Mouse (Mus musculus) liver, embryonic 14 days (tissue): ENCODE results near the gene Vmn2r27. TPM values are rescaled to one million over a fixed set of nuclear protein-coding genes. Genes with fewer than 3 reads are reported as not detected.

Experiments
- polyA plus RNA-seq: library from polyadenylated mRNA; depleted of rRNA; stranded (reverse); fragments of >200 nt; gene quantifications from 2 replicates; pipeline ENCODE4 v1.2.3, GENCODE M21; 2012; rRNA removed

The Vmn2r27 gene
- polyA plus RNA-seq = not detected in 2 replicates

GRCm38 (mm10) chr6:124231756-124232155 lies at the start of gene Vmn2r27:
Gene Vmn2r27, minus strand, starts transcription at chr6:124231856.

Other genes with a start within 250 kb of the Vmn2r27 start
- under 0.01 TPM in 1 of 2 replicates, not detected in the other for gene Vmn2r26, start 207.3 kb downstream of the Vmn2r27 start, polyA plus RNA-seq
- gene Cd163, start 72.8 kb upstream of the Vmn2r27 start, polyA plus RNA-seq = 0.02 and 0.03 TPM in 2 replicates
- gene Pex5, start 183.2 kb upstream of the Vmn2r27 start, polyA plus RNA-seq = 11.7 and 13.9 TPM in 2 replicates
- 2.3 and 2.7 TPM in 2 replicates for gene Clstn3, start 232.9 kb upstream of the Vmn2r27 start, polyA plus RNA-seq